Mouse (Mus musculus): Measurements from ENCODE around the gene Isoc2a.
"Not testable (repeated sequence)": the region's sequence is repeated elsewhere in the genome, so short reads cannot be mapped to it uniquely, and the experiment has no call there.

The Isoc2a gene

DNA sequence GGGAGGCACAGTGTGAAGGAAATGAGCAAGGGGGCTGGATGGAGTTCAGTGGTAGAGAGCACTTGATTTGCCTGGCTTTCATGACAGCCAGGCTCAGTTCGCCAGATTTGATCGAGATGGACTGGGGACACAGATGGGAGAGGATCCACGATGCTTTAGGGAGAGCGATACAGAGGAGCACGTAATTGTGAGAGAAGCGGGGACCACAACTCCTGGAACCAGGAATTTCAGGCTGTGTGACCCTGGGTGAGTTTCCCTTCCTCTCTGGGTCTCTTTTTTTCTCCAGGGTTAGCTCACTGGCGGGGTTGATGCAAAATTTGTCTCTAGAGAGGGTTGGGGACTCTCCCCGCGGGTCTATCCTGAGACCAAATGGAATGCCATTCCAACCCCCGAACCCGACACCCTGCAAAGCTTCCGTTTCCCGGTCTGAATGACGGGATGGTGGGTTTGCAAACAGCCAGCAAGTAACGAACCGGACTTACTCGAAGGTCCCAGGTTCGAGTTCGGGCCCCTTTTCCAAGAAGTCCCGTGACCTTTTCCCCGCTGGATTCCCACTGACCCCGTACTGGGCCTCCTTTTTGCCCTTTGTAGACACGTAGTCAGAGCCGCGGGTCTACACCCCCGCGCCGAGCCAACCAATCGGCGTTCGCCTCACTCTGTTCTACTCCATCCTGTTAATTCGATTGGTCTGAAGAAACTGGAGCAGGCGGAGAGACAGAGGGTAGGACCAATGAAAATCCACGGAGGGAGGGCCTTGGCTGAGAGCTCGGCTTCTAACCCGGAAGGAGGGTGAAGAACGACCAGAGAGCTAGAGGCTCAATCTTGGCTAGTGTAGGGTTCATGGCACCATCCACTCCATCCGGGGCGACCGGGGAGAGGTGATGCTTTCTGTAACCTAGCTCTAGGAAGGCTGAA, 11.1 kb upstream of the Isoc2a start:
- peak; percentile 96 for DNase-seq

DNA sequence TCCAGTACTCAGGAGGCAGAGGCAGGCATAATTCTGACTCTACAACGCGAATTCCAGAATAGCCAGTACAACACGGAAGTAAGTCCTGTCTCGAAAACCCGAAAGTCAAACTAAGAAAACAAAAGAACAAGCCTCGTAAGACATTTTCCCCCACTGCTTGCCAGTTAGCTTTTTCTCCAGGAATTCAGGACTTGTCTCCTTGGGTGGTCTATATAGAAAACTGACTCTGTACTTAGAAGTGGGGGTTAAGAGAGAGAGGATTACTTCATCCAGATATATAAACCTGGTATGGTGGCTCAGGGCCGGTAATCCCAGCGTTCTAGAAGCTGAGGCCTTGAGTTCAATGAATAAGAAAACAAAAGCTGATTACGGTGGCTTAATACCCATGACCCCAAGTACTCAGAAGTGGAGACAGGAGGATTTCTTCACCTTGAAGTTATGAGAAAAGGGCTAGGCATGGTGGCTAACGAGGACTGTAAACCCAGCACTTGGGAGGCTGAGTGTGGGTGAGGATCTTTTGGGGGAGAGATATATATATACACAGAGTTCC, 10.2 kb upstream of the Isoc2a start:
- DNase-seq = no peak

DNA sequence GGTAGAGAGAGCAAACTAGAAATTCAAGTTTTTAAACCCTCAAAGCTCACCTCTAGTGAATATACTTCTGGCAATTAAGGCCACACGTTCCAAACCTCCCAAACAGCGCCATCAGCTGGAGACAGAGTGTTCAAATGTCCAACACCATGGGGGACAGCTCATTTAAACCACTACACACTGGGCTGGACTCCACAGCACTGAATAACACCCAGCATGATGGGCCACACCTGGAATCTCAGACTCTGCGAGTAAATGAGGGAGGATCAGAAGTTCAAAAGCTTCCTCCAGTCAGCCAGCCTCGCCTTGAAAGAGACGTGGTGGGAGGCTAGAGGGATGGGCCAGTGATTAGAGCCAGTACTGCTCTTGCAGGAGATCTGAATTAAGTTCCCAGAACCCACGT, 6.8 kb upstream of the Isoc2a start, which contains the start of gene Isoc2b:
Gene Isoc2b (minus strand): TSS at position 126 of the 400 bp plus-strand sequence.
- DNase-seq = no peak

DNA sequence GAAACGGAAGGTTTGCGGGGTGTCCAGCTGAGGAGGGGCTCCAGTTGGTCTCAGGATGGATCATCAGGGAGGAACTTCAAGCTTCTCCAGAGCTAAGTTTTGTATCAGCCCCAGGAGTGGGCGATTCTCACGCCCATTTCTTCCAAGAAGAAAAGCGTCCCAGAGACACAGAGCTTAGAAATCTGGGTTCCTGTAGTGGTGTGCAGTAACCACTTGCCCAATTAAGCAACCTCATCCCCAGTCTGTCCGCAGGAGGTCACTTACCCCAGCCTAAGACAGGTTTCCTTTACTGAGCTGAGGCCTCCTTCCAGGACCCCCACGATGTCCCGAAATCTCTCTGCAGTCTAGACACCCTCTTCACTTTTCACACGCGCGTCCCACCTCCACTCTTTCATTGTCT, 273 bp downstream of the Isoc2a start:
- no peak for DNase-seq

DNA sequence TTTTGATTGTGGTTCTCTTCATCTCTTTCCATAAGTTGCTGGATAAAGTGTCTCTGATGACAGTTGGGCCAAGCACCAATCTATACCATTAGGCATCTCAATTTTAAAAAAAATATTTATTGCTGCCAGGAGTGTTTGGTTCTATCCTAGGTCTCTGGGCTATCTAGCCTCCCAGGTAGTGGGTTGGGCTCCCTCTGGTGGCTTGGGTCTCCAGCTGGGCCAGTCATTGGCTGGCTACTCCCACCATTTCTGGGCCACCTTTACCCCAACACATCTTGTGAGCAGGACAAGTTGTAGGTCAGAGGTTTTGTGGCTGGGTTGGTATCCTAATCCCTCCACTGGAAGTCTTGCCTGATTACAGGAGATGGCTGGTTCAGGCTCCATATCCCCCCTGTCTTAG, 1.2 kb downstream of the Isoc2a start:
- DNase-seq = peak; percentile 28

DNA sequence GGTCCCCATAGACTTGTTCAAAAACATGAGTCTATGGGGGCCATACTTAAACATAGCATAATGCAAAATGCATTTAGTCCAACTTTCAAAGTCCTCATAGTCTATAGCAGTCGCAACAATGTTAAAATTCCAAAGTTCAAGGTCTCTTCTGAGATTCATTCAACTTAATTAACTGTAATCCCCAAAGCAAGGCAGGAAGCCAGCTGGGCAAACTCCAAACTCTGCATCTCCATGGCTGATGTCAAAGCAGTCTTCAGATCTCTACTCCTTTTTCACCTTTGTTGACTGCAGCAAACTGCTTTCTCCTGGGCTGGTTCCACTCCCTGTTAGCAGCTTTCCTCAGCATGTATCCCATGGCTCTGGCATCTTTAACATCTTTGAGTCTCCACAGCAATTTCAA, 2.1 kb downstream of the Isoc2a start:
- not testable (repeated sequence) for DNase-seq

DNA sequence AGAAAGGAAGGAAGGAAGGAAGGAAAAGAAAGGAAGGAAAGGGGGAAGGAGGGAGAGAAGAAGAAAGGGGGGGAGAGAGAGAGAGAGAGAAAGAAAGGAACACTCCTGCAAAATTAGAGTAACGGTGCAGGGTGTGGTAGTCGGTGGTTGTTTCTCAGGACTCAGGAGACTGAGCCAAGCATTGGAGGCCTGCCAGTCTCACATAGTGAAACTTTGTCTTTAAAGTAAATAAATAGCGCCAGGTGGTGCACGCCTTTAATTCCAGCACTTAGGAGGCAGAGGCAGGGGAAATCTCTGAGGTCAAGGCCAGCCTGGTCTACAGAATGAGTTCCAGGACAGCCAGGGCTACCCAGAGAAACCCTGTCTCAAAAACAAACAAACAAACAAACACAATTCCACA, 9.7 kb downstream of the Isoc2a start:
- peak; percentile 39 for DNase-seq

DNA sequence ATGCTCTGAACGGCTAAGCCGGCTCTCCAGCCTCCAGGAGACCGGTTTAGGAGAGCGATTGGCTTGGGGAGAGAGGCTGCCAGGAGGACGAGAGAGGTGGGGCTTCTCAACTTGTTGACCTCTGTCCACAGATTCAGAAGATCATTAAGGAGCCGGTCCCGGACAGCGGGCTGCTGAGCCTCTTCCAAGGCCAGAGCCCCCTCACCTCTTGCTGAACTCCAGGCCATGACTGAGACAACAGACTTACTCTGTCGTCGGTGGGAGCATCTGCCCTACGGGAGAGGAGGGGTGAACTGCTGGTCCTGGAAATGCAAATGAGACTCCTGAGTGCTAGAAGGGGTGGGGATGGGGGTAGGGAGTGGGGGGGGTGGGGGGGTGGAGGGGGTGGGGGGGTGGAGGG, 18.2 kb downstream of the Isoc2a start:
- DNase-seq = no peak

DNA sequence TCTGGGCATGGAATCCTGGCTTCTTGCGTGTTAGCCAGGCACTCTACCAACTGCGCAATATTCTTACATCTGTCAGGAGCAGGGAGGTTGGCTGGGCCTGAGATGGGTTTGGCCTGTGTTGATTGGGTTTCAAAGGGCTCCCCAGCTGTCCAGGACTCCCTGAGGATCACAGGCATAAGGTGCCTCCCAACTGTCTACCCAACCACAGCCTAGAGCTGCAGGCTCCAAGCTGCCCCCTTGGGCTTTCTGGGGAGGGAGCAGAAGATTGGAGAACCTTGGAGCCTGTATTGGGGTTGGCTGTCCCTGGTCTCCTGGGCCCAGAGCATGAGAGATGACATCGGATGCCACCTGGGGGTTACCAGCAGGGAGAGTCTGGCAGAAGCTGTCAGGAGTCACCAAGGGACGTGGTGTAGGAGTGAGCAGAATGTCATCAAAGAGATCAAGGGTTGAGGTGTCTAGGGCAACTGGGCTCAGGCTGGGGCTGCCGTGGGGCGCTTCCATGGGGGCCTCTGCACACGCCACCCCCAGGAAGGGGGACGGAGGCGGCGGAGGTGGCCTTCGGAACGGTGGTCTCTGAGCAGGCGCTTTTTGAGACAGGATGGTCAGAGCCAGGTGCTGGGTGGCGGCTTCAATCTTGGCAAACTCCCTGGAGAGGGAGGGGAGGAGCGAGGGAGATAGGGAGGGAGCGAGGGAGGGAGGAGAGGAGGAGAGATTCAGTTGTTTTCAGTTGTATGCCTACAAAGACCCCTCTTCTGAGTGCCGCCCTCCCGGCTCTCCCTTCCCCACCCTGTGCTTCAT, 22.1 kb downstream of the Isoc2a start:
- DNase-seq = no peak

DNA sequence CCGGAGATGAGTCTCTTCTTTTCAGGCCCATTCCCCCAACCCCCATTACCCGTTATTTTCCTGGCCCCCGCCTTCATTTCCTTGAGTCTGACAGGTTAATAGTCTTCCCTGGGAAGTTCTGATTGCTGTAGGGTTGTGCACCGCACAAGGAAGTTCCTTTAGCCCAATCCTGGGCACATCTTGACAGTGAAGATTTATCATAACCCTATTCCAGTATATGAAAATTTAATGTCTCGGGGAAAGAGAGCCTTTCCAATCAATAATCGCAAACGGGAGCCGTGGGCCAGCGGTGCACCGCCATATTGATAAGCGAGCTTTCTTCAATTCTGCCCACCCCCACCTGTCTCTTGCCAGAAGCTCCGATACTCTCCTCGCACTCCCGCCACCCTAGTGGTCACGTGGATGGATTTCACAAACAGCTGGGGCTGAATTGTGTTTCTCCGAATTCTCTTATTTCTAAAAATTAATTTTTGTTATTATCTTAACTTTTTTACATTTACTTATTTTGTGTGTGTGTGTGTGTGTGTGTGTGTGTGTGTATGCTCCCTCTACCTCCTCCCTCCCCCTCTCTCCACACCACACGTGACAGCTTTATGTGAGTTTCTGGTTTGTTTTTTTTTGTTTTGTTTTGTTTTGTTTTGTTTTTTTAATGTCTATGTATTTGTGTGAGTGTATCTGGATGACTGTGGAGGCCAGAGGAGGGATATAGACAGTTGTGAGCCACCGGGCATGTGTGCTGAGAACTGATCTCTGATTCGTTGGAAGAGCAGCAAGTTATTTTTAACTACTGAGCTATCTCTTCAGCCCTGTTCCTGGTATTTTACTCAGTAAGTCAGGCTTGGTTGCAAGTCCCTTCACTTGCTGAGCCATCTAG, 22.9 kb downstream of the Isoc2a start:
- peak; percentile 32 for DNase-seq

DNA sequence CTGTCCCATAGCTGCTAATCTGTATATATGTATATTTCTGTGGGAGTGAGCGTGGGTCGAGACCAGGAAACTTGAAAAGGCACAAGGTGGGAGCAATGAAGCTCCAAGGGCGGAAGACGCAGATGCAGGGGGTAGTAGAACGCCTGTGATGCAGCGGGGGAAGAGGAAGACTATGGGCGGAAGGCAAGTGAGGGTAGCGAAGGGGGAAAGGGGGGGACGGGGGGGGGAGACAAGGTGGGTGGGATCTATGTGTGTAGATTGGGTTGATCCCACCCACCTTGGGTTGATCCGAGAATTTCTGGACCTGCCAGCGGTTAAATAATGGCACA, 23.5 kb downstream of the Isoc2a start:
- no peak for DNase-seq

DNA sequence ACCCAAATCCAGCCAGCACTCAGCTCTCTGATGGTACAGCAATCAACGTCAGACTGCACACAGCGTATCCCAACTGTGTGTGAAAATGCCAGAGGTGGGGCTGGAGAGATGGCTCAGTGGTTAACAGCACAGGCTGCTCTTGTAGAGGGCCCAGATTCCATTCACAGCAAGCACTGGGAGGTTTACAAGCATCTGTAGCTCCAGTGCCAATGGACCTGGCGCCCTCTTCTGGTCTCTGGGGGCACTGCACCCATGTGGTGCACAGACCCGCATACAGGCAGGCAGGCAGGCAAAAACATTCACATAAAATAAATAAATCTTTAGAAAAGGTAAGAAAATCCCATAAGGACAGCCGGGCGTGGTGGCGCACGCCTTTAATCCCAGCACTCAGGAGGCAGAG, 24.2 kb downstream of the Isoc2a start:
- no peak for DNase-seq

DNA sequence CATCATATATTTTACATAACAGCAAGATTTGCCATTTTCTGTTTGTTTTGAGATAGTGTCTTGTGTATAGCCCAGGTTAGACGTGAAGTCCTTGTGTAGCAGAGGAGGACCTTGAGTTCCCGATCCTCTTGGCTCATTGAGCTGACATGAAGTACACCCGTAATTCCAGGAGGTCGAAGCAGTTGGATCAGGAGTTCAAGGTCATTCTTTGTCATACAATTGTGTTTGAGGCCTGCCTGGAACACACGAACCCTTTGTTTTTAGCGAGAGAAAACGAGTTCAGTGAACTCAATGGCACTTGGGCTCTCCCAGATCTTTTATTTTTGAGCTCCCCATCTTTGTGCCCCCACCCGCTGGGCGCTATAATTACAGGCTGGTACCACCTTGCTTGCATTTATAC, 25.5 kb downstream of the Isoc2a start:
- no peak for DNase-seq

DNA sequence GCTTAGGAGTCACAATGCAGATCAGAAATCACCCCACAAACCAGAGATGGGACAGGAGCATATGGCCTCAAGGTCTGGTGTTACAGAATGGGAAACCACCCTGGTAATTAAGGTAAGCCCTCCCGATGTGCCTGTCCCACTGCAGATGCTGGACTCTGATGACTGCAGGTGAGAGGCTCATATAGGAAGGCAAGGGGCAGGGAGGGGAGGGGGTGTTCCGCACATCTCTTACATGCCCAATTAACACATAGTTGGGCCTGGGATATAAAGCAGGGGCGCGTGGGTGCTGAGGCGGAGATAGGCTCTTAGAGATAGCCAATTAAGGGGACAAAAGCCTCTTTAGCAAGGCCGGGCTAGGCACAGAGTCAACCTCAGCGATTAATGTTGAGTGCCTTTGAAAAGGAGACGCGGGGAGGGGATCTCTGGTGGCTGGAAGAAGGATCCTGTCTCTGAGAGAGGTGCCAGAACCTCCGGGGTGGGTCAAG, 29.6 kb downstream of the Isoc2a start, which contains the start of gene Gm36210:
Gene Gm36210 (minus strand): TSS at position 51 of the 485 bp plus-strand sequence.
- no peak for DNase-seq

DNA sequence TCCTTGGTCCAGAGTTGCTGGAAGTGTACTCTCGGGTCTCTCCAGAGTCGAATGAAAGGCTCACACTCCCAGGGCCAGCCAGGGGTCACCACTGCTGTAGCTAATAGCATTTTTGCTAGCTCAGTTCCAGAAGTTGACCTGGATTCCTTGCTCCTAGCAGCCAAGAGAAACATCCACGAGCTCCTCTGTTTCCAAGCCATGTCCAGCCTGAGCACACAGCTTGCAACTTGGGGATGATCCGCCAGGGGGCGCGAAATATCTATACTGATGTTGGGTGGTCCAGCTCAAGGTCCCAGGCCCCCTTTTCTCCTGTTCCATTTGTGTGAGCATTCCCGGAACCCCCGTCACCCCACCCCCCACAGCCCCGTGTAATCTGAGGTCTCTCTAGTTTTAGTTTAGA, 34.6 kb downstream of the Isoc2a start:
- DNase-seq = peak; percentile 79

DNA sequence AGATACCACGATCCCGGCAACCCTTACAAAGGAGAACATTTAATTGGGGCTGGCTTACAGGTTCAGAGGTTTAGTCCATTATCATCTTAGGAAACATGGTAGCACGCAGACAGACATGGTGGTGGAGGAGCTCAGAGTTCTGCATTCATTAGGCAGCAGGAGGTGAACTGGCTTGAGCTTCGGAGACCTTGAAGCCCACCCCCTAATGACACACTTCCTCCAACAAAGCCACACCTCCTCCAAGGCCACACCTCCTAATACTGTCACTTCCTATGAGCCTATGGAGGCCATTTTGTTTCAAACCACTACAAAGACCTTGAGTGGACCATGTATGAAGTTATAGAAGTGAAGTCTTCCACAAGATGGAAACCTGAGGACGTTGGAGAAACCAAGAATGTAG, 35.3 kb downstream of the Isoc2a start:
- DNase-seq = no peak

DNA sequence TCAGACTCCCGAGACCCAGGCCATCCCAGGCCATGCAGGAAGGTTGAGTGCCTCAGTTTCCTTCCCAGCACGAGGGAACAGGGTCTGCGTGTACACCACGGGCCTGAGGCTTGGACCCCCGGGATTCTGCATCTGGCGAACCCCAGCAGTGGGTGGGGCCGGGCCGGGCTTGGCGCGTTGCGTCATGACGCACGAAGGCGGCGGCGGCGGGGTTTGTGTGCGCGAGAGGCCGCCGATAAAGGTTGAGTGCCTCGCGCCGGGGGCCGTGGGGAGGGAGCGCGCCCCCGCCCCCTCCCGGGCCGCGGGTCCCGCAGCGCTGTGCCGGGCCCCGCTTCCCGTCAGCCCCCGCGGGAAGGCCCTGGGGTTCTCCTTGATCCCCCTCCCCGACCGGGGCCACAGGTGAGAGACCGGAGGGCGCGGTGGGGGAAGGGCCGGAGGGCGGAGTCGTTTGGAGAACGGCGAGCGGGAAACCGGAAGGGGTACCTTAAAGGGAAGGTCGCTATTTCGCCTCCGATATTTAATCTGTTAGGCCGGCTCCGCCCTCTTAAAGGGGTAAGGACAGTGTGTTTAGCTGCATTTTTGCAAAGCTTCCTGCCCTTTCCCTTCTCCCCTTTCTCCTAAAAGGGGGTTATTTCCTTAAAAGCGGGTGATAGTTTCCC, 38.2 kb downstream of the Isoc2a start, which contains the start of gene Zfp628:
Gene Zfp628 (plus strand): TSS at position 211 of the 659 bp plus-strand sequence.
- peak; percentile 96 for DNase-seq

DNA sequence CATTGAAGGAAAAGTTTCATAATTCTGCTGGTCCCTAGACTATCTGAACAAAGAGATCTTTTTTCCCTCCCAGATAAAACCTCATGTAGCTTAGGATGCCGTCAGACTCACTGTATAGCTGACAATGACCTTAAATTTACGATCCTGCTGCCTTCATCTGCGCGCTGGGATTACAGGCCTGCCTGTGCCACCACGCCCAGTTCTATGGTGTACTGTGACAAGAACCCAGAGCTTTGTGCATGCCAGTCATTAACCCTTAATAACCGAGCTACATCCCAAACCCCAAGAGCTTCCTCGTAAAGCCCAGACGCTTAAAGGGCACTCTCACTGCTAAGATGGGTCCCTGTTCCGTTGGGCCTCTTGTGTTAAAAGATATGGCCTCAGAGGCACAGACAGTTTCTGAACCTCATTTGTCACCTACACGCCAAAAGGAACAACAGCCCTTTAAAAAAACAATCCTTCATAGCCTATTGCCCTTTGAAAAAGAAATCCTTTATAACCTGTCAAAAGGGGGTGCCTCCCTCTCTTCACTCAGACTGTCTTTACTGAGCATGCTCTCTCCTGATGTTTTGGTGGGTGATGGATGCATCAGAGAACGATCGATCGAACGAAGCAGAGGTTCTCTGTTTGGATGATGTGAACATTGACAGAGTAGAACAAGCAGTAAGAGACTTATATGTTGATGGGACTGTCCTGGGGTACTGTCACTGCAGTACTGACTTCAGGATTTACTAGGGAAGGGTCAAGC, 38.9 kb downstream of the Isoc2a start:
- no peak for DNase-seq

DNA sequence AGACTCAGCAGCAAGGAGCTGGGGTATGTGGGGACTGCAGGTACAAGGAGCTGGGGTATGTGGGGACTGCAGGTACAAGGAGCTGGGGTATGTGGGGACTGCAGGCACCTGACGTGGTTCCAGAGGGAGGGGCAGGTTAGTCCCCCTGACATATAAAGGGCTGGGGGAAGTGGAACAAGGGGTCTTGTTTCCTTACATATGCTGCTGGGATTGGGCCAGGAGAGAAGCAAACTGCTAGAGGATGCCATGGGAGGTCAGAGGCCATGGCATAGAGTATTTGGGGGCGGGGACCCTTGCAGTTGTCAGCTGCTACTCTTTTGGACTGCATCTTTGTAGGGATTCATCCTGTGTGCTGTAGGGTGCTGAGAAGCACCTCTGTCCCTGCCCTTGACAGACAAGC, 40.5 kb downstream of the Isoc2a start:
- no peak for DNase-seq

DNA sequence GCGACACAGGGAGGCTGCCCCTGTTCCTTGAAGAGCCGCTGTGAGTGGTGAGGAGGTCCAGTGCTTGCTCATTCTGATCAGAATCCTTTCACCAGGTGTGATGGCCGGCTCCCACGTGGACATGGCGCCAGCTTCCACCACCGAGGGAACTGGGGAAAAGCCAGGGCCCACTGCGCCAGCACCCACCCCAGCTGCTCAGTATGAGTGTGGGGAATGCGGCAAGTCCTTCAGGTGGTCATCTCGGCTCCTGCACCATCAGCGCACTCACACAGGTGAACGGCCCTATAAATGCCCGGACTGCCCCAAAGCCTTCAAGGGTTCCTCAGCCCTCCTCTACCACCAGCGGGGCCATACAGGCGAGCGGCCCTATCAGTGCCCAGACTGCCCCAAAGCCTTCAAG, 41.7 kb downstream of the Isoc2a start:
- DNase-seq = no peak

DNA sequence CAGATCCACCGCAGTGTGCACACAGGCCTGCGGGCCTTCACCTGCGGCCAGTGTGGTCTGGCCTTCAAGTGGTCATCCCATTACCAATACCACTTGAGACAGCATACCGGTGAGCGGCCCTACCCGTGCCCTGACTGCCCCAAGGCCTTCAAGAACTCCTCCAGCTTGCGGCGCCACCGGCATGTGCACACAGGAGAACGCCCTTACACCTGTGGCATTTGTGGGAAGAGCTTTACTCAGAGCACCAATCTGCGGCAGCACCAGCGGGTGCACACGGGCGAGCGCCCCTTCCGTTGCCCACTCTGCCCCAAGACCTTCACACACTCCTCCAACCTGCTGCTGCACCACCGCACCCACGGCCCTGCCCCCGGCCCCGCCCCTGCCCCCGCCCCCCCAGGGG, 42.1 kb downstream of the Isoc2a start:
- no peak for DNase-seq
